Mouse (Mus musculus) limb, embryonic 14.5 days (tissue): ENCODE results near the gene Rell1. TPM values are rescaled to one million over a fixed set of nuclear protein-coding genes. Genes with fewer than 3 reads are reported as not detected.

Source experiments
- ATAC-seq: fragments of 200-750 bp; cut with Nextera tagmentation; 2 replicates; pipeline ENCODE4 v1.8.0; 2017; ENCODE audit warnings: low read depth, moderate number of reproducible peaks, moderate TSS enrichment; ENCODE audit not compliant: low FRiP score
- DNase-seq: peaks from one replicate; pipeline ENCODE4 v3.0.0-alpha.2; 2015; ENCODE audit warnings: low spot score
- H3K27ac ChIP-seq: fragments of 300-500 bp; sonication (generic); replicated peaks from 2 replicates; pipeline ENCODE4 v1.5.1; 2014; ENCODE audit warnings: low read depth, mild to moderate bottlenecking, low read length, moderate library complexity, mixed read lengths
- H3K27me3 ChIP-seq: fragments of 300-500 bp; sonication (generic); 2 replicates; pipeline ENCODE4 v1.6.1; 2014; ENCODE audit warnings: low read length, mixed read lengths; ENCODE audit not compliant: control insufficient read depth, insufficient read depth
- H3K36me3 ChIP-seq: fragments of 300-500 bp; sonication (generic); 2 replicates; pipeline ENCODE4 v1.6.1; 2014; ENCODE audit warnings: mild to moderate bottlenecking, low read length, moderate library complexity, mixed read lengths; ENCODE audit not compliant: control insufficient read depth, insufficient read depth
- H3K4me1 ChIP-seq: fragments of 300-500 bp; sonication (generic); 2 replicates; pipeline ENCODE4 v1.6.1; 2014; ENCODE audit warnings: antibody characterized with exemption, low read length, mixed read lengths; ENCODE audit not compliant: control insufficient read depth, insufficient read depth
- H3K4me2 ChIP-seq: fragments of 300-500 bp; sonication (generic); replicated peaks from 2 replicates; pipeline ENCODE4 v1.6.1; 2014; ENCODE audit warnings: low read depth, mild to moderate bottlenecking, low read length, moderate library complexity; ENCODE audit not compliant: severe bottlenecking
- H3K4me3 ChIP-seq: fragments of 300-500 bp; sonication (generic); replicated peaks from 2 replicates; pipeline ENCODE4 v1.5.1; 2014; ENCODE audit warnings: low read length
- H3K9ac ChIP-seq: fragments of 300-500 bp; sonication (generic); 2 replicates; pipeline ENCODE4 v1.6.1; 2014; ENCODE audit warnings: mild to moderate bottlenecking, low read depth, low read length, moderate library complexity; ENCODE audit not compliant: severe bottlenecking
- H3K9me3 ChIP-seq: fragments of 300-500 bp; sonication (generic); 2 replicates; pipeline ENCODE4 v1.6.1; 2016; ENCODE audit warnings: low read length; ENCODE audit not compliant: control insufficient read depth
- POLR2A ChIP-seq: fragments of 200-500 bp; IDR thresholded peaks from 2 replicates; pipeline ENCODE4 v1.8.0; 2012; ENCODE audit warnings: inconsistent platforms, mild to moderate bottlenecking, moderate library complexity, borderline replicate concordance; ENCODE audit not compliant: insufficient read depth, insufficient read length; ENCODE audit errors: extremely low read depth
- WGBS: fragments of 180-500 bp; shearing (Covaris S2); extraction: QIAGEN DNeasy Blood & Tissue Kit; methylation state at CpG from one replicate; pipeline ENCODE4 v1.1.7; 2014; 5-methylcytosine and 5-hydroxymethylcytosine counted together
- polyA plus RNA-seq, 2 experiments: library from polyadenylated mRNA; depleted of rRNA in 1 of 2; stranded (reverse) in 1 of 2; unstranded in 1 of 2; fragments of >200 nt; fragmentation: Nextera tagmentation in 1 of 2; extraction: Ambion mirVana in 1 of 2; gene quantifications; 2 replicates each; pipeline versions ENCODE4 v1.2.1 to v1.2.3; 2012 to 2014

Rell1 gene
- polyA plus RNA-seq, 2 experiments: 12.2 to 12.8 TPM

DNA sequence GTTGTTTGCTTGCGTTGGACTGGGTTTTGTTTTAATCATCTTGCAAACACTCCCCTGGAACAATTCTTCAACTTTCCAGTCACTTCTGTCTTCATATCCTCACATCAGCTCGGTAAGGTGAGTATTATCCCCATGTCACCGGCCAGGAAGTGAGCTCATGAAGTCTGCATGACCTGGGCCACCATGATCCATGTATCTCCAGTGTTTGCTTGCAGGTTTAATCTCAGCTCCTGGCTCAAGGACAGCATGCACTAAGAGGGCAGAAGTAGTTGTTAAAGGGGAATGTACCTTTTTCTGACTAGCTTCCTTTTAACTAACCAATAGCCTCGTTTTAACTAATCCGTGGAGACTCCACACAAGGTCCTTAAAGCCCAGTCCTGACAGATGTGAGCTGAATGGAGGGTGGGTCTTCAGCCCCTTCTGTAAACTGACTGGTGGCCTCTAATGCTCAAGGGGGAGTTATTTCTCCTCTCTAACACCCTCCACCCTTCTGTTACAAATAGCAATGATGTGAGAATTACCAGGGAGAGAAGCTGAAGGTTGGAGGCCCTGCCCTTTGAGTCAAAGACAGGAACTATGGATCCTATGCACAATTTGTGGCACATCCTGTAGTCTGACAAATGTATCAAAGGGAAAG lies 897 bp upstream of the Rell1 start:
- Histone ChIP-seq H3K9ac (peak overlapping the region; percentile 69; the same call in 1 of the 2 replicates), H3K4me1 (peaks cover 11% of the 10 kb centered on the region; the same call in 1 of the 2 replicates), H3K27ac (peak overlapping the region; percentile 29), H3K27me3 (no peaks in the 10 kb centered on the region), H3K9me3 (no peaks in the 10 kb centered on the region), H3K4me2 (peak overlapping the region; percentile 75), H3K4me3 (peak overlapping the region; percentile 67), H3K36me3 (no peaks in the 10 kb centered on the region)
- 15% methylated on average over 5 of the region's 5 CpGs for WGBS
- TF ChIP-seq POLR2A: no peak
- no peak for DNase-seq
- ATAC-seq: no peak

DNA sequence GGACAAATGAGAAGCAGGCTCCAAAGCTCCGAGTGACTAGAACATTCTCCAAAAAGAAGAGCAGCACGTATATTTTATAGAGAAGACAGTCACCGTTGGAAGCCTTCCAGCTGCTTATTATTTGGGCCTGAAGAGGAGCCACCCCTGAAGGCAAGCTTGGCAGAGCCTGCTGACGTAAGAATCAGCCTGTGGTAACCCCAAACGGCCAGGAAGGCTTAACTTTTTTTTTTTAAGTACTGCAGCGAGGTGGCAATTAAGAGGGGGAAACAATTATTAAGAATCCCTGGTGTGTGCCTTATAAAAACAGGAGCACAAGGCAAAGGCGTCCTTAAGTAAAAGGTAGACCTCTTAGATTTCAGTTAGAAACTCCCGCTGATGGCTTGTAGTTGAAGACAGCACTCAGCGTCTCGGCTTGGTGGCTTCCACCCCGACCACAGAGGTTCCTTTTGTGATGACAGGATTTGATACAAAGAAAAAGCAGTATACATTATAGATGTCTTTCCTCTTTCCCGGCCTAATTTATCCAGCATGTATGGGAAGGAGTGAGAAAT lies 1.0 kb downstream of the Rell1 start:
- no peaks in the 10 kb centered on the region for H3K9me3 ChIP-seq
- peak; percentile 54 for DNase-seq
- no peak for TF ChIP-seq POLR2A
- no peaks in the 10 kb centered on the region for H3K36me3 ChIP-seq
- peak overlapping the region; percentile 69 for H3K9ac ChIP-seq
- H3K27ac ChIP-seq: 0 out of 2 replicates have a peak overlapping the region, but pooled peaks have one; percentile 14
- no peaks in the 10 kb centered on the region for H3K27me3 ChIP-seq
- WGBS: under 1% methylated on average over 12 of the region's 12 CpGs
- ATAC-seq: no peak
- H3K4me1 ChIP-seq: peaks cover 18% of the 10 kb centered on the region; the same call in 1 of the 2 replicates
- H3K4me2 ChIP-seq: peak overlapping the region; percentile 75
- H3K4me3 ChIP-seq: peak overlapping the region; percentile 67

DNA sequence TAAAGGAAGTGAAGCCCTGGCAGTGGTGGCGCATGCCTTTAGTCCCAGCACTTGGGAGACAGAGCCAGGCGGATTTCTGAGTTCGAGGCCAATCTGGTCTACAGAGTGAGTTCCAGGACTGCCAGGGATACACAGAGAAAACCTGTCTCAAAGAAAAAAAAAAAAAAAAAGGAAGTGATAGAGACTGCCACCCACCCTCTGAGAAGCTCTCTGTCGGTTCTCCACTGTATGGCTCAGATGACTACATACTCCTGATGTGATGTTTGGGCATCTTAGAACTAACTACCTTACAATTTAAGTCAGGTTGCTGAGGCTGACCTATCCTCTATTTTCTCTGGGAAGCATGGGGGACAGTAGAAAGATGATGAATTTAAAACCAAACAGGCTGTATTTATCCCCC lies 2.3 kb downstream of the Rell1 start:
- Histone ChIP-seq H3K4me3 (no peak overlapping the region), H3K9ac (no peak overlapping the region), H3K36me3 (no peaks in the 10 kb centered on the region), H3K27ac (no peak overlapping the region), H3K4me2 (no peak overlapping the region), H3K27me3 (no peaks in the 10 kb centered on the region), H3K4me1 (peaks cover 18% of the 10 kb centered on the region; the same call in 1 of the 2 replicates), H3K9me3 (no peaks in the 10 kb centered on the region)
- no peak for DNase-seq
- no peak for ATAC-seq
- 80% methylated on average over 4 of the region's 4 CpGs for WGBS
- no peak for TF ChIP-seq POLR2A

GRCm38 (mm10) chr5:63965946-63966345 lies 2.8 kb downstream of the Rell1 start:
- H3K27me3 ChIP-seq: no peaks in the 10 kb centered on the region
- 77% methylated on average over 1 of the region's 1 CpGs for WGBS
- no peak overlapping the region for H3K4me3 ChIP-seq
- no peak overlapping the region for H3K4me2 ChIP-seq
- H3K9me3 ChIP-seq: no peaks in the 10 kb centered on the region
- H3K9ac ChIP-seq: no peak overlapping the region
- no peak for ATAC-seq
- H3K27ac ChIP-seq: no peak overlapping the region
- no peaks in the 10 kb centered on the region for H3K36me3 ChIP-seq
- peaks cover 18% of the 10 kb centered on the region; the same call in 1 of the 2 replicates for H3K4me1 ChIP-seq
- DNase-seq: no peak
- TF ChIP-seq POLR2A: no peak

- Histone ChIP-seq H3K36me3 (no peaks in the 10 kb centered on the region), H3K27ac (no peak overlapping the region), H3K27me3 (no peaks in the 10 kb centered on the region), H3K4me1 (peaks cover 14% of the 10 kb centered on the region; the same call in 1 of the 2 replicates), H3K9ac (no peak overlapping the region), H3K4me3 (no peak overlapping the region), H3K4me2 (no peak overlapping the region), H3K9me3 (no peaks in the 10 kb centered on the region)
- WGBS: 51% methylated on average over 8 of the region's 8 CpGs
- ATAC-seq: no peak
- no peak for DNase-seq
- no peak for TF ChIP-seq POLR2A
Measured at GRCm38 (mm10) chr5:63964576-63964975, 4.1 kb downstream of the Rell1 start.

GRCm38 (mm10) chr5:63961726-63962125 lies 7.0 kb downstream of the Rell1 start:
- ATAC-seq (no peak), DNase-seq (no peak)
- 0 out of 2 replicates have a peak, but pooled peaks cover 6% of the 10 kb centered on the region for H3K4me1 ChIP-seq
- no peaks in the 10 kb centered on the region for H3K9me3 ChIP-seq
- no peak overlapping the region for H3K9ac ChIP-seq
- no peak overlapping the region for H3K4me3 ChIP-seq
- no peak for TF ChIP-seq POLR2A
- no peak overlapping the region for H3K4me2 ChIP-seq
- no peaks in the 10 kb centered on the region for H3K36me3 ChIP-seq
- no peak overlapping the region for H3K27ac ChIP-seq
- no peaks in the 10 kb centered on the region for H3K27me3 ChIP-seq
- 77% methylated on average over 10 of the region's 10 CpGs for WGBS
